Mouse (Mus musculus) liver, embryonic 12.5 days (tissue): ENCODE data around the gene Cep78. TPM values are rescaled to one million over a fixed set of nuclear protein-coding genes. Genes with fewer than 3 reads are reported as not detected.
"Not testable (repeated sequence)": the region's sequence is repeated elsewhere in the genome, so short reads cannot be mapped to it uniquely, and the experiment has no call there.

ENCODE experiments used
- ATAC-seq: fragments of 200-750 bp; cut with Nextera tagmentation; 2 replicates; pipeline ENCODE4 v1.8.0; 2017; ENCODE audit warnings: moderate number of reproducible peaks, mild to moderate bottlenecking, moderate library complexity
- H3K27ac ChIP-seq: fragments of 300-500 bp; sonication (generic); 2 replicates; pipeline ENCODE4 v1.5.1; 2016; ENCODE audit warnings: mild to moderate bottlenecking
- H3K27me3 ChIP-seq: fragments of 300-500 bp; sonication (generic); replicated peaks from 2 replicates; pipeline ENCODE4 v1.6.1; 2016; ENCODE audit warnings: mild to moderate bottlenecking, moderate library complexity
- H3K36me3 ChIP-seq: fragments of 300-500 bp; sonication (generic); 2 replicates; pipeline ENCODE4 v1.6.1; 2016; ENCODE audit warnings: mild to moderate bottlenecking, moderate library complexity
- H3K4me1 ChIP-seq: fragments of 300-500 bp; sonication (generic); 2 replicates; pipeline ENCODE4 v1.6.1; 2016
- H3K4me2 ChIP-seq: fragments of 300-500 bp; sonication (generic); 2 replicates; pipeline ENCODE4 v1.6.1; 2016; ENCODE audit warnings: mild to moderate bottlenecking, moderate library complexity
- H3K4me3 ChIP-seq: fragments of 300-500 bp; sonication (generic); 2 replicates; pipeline ENCODE4 v1.5.1; 2016; ENCODE audit warnings: mild to moderate bottlenecking, moderate library complexity
- H3K9ac ChIP-seq: fragments of 300-500 bp; sonication (generic); 2 replicates; pipeline ENCODE4 v1.6.1; 2016; ENCODE audit warnings: mild to moderate bottlenecking, moderate library complexity
- H3K9me3 ChIP-seq: fragments of 300-500 bp; sonication (generic); replicated peaks from 2 replicates; pipeline ENCODE4 v1.6.1; 2016; ENCODE audit warnings: mild to moderate bottlenecking, moderate library complexity
- WGBS: fragments of 180-500 bp; shearing (Covaris S2); methylation state at CpG from one replicate; pipeline ENCODE4 v1.1.7; 2016; ENCODE audit not compliant: insufficient replicate concordance; 5-methylcytosine and 5-hydroxymethylcytosine counted together
- polyA plus RNA-seq: library from polyadenylated mRNA; unstranded; fragments of >200 nt; fragmentation: Nextera tagmentation; extraction: Ambion mirVana; gene quantifications from 2 replicates; pipeline ENCODE4 v1.2.1, GENCODE M21; 2016

The Cep78 gene
- polyA plus RNA-seq, result 17.6 and 18.3 TPM in 2 replicates

DNA sequence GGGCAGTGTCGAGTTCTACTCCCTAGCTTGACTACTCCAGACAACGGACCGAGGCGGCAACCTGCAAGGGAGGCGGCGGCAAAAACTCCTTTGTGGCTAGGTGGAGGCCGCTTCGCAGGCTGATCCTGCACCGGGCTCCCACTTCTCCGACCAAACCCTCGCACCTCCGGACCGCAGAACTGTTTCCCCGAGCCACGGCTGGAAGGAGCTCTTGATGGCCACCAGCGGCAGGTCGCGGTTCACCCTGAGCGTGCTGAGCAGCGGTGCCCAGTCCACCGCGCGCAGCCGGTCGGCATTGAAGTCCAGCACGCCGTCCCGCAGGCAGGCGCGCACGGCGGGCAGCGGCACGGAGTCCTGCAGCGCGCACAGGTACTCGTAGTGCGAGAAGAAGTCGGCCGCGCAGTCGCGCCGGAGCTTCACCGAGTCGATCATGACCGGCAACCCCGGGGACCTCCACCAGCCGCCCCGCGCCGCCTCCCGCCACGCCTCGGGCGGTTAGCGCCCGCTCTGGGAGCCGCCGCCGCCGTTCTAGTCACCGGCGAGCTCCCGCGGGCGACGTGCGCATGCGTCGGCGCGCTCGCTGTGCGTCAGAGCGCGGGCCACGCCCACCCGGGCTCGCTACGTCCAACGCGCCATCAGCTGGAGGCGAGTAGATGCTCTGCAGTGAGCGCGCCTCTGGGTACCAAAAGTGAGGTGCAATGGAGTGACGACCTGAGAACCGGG lies at the start of gene Cep78:
Gene Cep78, minus strand, starts transcription at position 541 of the 723 bp plus-strand sequence.
- WGBS, result under 1% methylated on average over 81 of the region's 88 CpGs
- Histone ChIP-seq H3K27ac (peak within 1 kb of the TSS; percentile 84), H3K36me3 (peaks cover 16% of the 10 kb centered on the region), H3K4me3 (peak within 1 kb of the TSS; percentile 82), H3K9ac (peak within 1 kb of the TSS; percentile 86), H3K4me2 (peak within 1 kb of the TSS; percentile 92), H3K27me3 (no peaks in the 10 kb centered on the region), H3K9me3 (no peaks in the 10 kb centered on the region), H3K4me1 (peaks cover 29% of the 10 kb centered on the region)
- ATAC-seq, result peak; percentile 92

DNA sequence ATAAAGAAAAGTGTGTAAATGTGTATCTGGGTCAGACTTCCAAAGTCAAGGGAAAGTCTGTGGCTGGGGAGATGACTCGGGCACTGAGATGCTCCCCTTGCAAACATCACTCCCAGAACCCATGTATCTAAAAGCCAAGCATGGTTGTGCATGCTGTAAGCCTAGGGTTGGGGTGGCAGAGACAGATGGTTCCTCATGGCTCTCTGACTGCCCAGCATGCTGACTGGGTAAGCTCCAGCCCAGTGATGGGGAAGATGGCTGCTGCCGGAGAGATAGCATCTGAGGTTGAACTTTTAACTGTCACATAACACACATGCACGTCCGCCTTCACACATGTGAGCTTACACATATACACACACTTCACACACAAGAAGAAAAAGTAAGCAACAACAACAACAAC lies 46.5 kb upstream of the Cep78 start:
- no peaks in the 10 kb centered on the region for H3K27me3 ChIP-seq
- no peak overlapping the region for H3K27ac ChIP-seq
- no peaks in the 10 kb centered on the region for H3K36me3 ChIP-seq
- no peak overlapping the region for H3K9ac ChIP-seq
- H3K4me1 ChIP-seq, result no peaks in the 10 kb centered on the region
- no peak overlapping the region for H3K4me3 ChIP-seq
- ATAC-seq, result no peak
- no peaks in the 10 kb centered on the region for H3K9me3 ChIP-seq
- WGBS, result 62% methylated on average over 4 of the region's 4 CpGs
- no peak overlapping the region for H3K4me2 ChIP-seq

DNA sequence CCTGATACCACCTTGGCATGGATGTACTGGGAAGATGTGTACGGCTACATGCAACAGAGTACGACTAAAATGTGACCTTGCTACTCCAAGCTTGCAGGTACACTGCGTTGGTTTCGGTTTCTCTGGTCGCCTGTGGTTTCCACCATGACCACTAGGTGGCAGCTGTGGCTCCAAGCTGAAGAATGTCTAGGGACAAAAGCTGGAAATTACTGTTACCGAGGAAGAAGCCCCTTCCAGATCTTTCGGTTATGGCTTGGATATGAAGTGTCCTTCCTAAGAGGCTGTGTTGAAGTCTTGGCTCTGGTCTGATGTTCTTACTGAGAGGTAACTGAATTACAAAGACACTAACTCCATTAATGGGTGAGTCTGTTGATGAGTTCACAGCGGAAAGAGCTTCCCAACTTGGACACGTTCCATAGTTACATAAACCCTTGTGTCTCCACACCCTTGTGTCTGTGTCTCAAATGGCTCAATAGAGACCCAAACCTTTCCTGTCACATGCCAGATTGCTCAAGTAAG lies 44.5 kb upstream of the Cep78 start:
- H3K27me3 ChIP-seq, H3K27ac ChIP-seq, H3K4me1 ChIP-seq, H3K9me3 ChIP-seq, H3K36me3 ChIP-seq: not testable (repeated sequence)
- H3K4me2 ChIP-seq, result peak overlapping the region; percentile 62
- peak overlapping the region; percentile 53 for H3K9ac ChIP-seq
- H3K4me3 ChIP-seq, result peak overlapping the region; percentile 53
- WGBS, result 26% methylated on average over 7 of the region's 9 CpGs
- peak; percentile 46; the same call in 1 of the 2 replicates for ATAC-seq

DNA sequence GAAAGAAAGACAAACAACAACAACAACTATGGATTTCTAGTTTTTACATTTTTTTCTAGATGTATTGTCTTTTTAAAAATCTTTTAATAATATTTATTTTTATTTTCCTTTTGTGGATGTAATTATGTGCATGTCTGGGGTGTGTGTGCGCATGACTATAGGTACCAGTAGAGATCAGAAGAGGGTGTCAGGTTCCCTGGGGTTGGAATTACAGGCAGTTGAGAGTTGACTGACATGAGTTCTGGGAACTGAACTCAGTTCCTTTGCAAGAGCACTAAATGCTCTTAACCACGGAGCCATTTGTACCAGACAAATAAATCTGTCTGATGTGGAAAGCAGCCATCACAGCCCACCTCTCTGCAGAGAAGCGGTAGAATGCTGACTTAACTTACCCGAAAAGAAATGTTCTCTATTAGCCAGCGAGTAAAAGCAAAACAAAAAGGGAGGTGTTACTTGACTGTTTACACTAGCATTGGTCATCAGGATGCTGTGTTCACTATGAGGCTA lies 44.0 kb upstream of the Cep78 start:
- Histone ChIP-seq H3K4me1 (no peaks in the 10 kb centered on the region), H3K36me3 (no peaks in the 10 kb centered on the region), H3K9me3 (no peaks in the 10 kb centered on the region), H3K27ac (no peak overlapping the region), H3K4me2 (peak overlapping the region; percentile 62), H3K9ac (peak overlapping the region; percentile 53), H3K4me3 (peak overlapping the region; percentile 53), H3K27me3 (no peaks in the 10 kb centered on the region)
- no peak for ATAC-seq
- 43% methylated on average over 5 of the region's 5 CpGs for WGBS

DNA sequence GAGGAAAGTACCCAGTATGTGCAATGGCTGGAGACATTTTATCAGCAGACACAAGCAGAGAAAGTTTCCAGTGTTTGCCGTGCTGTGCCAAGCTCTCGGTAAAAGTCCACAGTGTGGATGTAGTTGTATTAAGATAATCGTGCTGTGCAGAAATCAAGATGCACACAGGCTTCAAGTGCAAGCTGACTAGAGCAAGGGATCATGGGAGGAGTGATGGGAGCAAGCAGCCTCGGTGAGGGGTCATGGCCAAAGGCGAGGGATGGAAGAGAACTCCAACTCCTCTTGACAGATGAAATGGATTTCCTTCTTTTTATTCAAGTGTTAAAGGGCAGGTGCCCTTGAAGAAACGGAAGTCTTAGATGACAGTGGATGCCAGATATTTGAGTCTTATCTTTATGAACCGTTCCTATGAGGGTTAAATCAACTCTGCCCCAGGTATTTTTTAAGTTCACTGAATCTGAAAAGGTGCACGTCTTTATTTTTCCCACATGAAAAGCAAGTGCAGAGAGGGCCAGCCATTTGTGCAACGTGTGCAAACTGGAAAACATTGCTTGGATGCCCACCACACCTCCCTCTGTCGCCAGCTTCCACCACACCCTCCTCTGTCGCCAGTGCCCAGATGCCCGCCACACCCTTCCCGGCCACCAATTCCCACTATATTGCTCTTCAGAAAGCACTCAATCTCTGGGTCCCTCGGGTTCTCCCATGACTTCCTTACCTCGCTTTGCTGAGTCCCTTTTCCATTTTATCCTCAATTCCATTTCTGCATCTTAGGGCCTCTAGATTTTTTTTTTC lies 43.3 kb upstream of the Cep78 start:
- Histone ChIP-seq H3K4me2 (no peak overlapping the region), H3K27me3 (no peaks in the 10 kb centered on the region), H3K27ac (no peak overlapping the region), H3K9me3 (no peaks in the 10 kb centered on the region), H3K4me3 (no peak overlapping the region), H3K36me3 (no peaks in the 10 kb centered on the region), H3K9ac (no peak overlapping the region), H3K4me1 (no peaks in the 10 kb centered on the region)
- ATAC-seq, result no peak
- WGBS, result 72% methylated on average over 15 of the region's 15 CpGs

DNA sequence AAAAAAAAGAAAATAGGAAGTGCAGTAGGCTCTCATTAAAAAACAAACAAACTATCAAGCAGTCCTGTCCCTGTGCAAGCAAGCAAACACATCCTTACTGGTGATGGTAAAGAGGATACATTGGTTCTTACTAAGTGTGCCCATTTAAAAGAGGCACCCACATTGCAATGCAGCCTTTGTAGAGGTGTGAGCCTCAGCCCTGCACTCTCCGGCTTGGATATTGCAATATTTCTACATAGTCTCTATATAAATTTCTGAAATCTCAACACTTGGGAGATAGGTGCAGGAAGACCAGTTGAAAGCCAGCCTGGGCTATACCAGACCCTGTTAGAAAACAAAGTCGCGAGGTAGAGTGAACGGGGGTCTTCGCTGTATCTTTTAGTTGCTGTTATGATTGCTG lies 41.5 kb upstream of the Cep78 start:
- Histone ChIP-seq H3K27ac (no peak overlapping the region), H3K27me3 (no peaks in the 10 kb centered on the region), H3K36me3 (no peaks in the 10 kb centered on the region), H3K4me2 (no peak overlapping the region), H3K9ac (no peak overlapping the region), H3K4me1 (no peaks in the 10 kb centered on the region), H3K4me3 (no peak overlapping the region), H3K9me3 (no peaks in the 10 kb centered on the region)
- 89% methylated on average over 5 of the region's 5 CpGs for WGBS
- no peak for ATAC-seq

DNA sequence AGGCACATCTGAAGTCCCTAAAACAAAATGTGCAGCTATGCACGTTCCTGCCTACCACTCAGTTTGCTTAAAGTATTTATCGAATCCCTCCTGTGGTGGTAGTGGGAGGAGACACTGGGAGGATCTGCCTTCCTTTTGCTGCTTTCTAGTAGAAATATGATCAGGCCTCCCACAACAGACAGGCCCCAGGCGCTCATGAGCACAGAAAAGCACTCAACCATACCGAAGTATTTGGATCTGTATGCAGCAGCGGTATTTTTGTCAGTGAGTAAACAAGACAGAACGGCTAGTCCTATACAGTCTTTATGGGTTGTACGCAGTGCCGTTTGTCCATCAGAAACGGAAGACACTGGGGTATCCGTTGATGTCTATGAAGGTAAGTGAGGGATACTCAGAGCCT lies 37.4 kb upstream of the Cep78 start:
- H3K27me3 ChIP-seq, result no peaks in the 10 kb centered on the region
- H3K9me3 ChIP-seq, result no peaks in the 10 kb centered on the region
- no peak overlapping the region for H3K4me2 ChIP-seq
- WGBS, result 69% methylated on average over 10 of the region's 10 CpGs
- ATAC-seq, result no peak
- H3K27ac ChIP-seq, result no peak overlapping the region
- no peaks in the 10 kb centered on the region for H3K36me3 ChIP-seq
- no peak overlapping the region for H3K9ac ChIP-seq
- H3K4me1 ChIP-seq, result no peaks in the 10 kb centered on the region
- no peak overlapping the region for H3K4me3 ChIP-seq

DNA sequence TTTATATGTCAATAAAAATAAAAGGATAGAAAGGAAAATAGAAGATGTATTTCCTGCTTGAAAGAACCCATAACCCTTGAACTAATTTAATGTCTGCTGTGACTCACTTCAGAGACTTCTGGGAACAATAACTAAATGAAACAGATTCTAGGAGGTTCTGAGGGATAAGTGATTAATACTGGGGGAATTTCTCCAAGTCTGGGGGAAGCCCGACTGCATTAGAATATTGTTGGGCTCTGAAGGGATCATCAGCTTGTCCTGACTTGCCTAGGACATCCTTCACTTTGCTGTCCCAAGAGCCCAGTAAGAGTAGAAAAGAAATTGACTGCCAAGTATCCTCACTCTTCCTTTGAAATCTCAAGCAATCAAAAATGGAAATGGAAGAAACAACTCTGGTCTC lies 31.4 kb upstream of the Cep78 start:
- H3K9me3 ChIP-seq, result no peaks in the 10 kb centered on the region
- H3K27me3 ChIP-seq, result no peaks in the 10 kb centered on the region
- WGBS, result 52% methylated on average over 1 of the region's 1 CpGs
- H3K4me1 ChIP-seq, result no peaks in the 10 kb centered on the region
- no peak overlapping the region for H3K4me2 ChIP-seq
- no peak overlapping the region for H3K4me3 ChIP-seq
- H3K36me3 ChIP-seq, result no peaks in the 10 kb centered on the region
- no peak for ATAC-seq
- no peak overlapping the region for H3K9ac ChIP-seq
- H3K27ac ChIP-seq, result no peak overlapping the region

DNA sequence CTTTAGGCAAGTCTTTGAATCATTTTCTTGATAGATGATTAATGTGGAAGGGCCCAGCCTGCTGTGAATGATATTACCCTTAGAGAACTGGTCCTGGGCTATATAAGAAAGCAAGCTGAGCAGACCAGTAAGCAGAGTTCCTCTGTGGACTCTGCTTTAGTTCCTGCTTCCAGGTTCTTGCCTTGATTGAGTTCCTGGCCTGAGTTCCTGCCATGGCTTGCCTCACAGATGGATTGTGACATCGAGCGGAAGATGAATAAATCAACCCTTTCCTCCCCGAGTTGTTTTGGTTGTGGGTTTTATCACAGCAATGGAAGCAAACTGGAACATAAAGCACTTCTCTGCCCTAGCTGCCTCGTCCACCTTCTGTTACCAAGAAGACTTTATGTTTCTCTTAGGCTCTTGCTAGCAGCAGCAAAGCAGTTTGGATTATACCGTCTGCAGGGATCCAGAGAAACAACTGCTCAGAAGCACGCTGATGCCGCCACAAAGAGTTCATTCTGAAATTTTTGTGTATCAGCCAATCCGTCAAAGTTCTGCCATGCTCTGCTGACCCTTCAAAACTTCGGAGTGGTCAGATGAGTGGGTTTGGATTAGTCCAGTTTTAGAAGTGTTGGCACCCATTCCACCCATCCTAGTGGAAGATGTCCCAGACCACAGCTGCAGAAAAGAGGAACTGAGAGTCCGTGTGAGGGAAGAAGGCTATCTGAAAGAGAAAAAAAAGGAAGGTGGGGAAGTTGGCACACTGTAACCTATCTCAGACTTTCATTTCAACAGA lies 30.6 kb upstream of the Cep78 start:
- Histone ChIP-seq H3K4me1 (no peaks in the 10 kb centered on the region), H3K27me3 (no peaks in the 10 kb centered on the region), H3K9me3 (no peaks in the 10 kb centered on the region), H3K27ac (no peak overlapping the region), H3K36me3 (no peaks in the 10 kb centered on the region), H3K4me3 (no peak overlapping the region), H3K9ac (no peak overlapping the region), H3K4me2 (no peak overlapping the region)
- WGBS, result 42% methylated on average over 10 of the region's 10 CpGs
- ATAC-seq, result no peak

DNA sequence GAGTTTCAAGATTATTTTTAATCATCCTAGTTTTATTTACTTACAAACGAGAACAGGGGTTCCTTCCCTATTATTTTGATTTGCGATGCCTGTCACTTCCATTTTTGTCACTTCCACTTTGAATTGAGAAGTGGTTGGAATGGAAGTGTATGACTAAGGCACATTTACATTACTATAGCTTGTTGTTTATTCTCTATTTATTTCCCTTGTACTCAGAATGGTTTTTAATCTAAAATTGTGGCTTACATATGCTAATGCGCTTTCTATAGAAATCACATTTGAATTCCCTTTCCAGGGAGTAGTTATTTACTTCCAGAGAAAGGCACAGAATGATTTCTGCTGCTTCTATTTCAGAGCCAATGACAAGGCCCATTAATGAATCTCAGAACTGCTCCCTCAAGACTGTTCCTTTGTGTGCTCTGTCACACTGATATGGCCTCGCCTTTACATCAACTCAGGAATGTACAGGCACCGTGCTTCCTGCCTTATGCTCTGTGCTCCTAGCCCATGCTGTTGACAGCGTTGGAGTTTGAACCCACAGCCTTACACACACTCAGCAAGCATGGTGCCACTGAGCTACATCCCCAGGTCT lies 25.1 kb upstream of the Cep78 start:
- no peak overlapping the region for H3K9ac ChIP-seq
- H3K9me3 ChIP-seq, result no peaks in the 10 kb centered on the region
- WGBS, result 66% methylated on average over 6 of the region's 6 CpGs
- no peaks in the 10 kb centered on the region for H3K4me1 ChIP-seq
- no peak overlapping the region for H3K4me2 ChIP-seq
- no peaks in the 10 kb centered on the region for H3K27me3 ChIP-seq
- H3K36me3 ChIP-seq, result no peaks in the 10 kb centered on the region
- no peak for ATAC-seq
- H3K4me3 ChIP-seq, result no peak overlapping the region
- H3K27ac ChIP-seq, result no peak overlapping the region

DNA sequence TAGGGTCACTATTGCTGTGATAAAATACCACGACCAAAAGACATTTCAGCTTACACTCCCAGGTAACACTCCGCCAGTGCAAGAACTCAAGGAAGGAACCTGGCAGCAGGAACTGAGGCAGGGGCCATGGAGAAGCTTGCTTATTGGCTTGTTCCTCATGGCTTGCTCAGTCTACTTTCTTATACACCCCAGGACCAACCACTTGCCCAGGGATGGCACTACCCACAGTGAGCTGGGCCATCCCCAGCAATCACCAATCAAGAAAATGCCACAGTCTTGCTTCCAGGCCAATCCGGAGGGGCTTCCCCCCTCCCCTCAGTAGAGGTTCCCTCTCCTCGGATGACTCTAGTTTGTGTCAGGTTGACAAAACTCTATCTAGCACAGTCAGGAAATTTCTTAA lies 24.3 kb upstream of the Cep78 start:
- ATAC-seq, result no peak
- Histone ChIP-seq H3K4me1 (no peaks in the 10 kb centered on the region), H3K9me3 (no peaks in the 10 kb centered on the region), H3K27ac (no peak overlapping the region), H3K4me2 (no peak overlapping the region), H3K4me3 (no peak overlapping the region), H3K36me3 (no peaks in the 10 kb centered on the region), H3K9ac (no peak overlapping the region), H3K27me3 (no peaks in the 10 kb centered on the region)
- 66% methylated on average over 4 of the region's 4 CpGs for WGBS
